Mouse (Mus musculus) hindbrain, embryonic 14.5 days (tissue): ENCODE measurements around the gene Hras. TPM values are rescaled to one million over a fixed set of nuclear protein-coding genes. Genes with fewer than 3 reads are reported as not detected.
A peak's percentile ranks its signal among the peaks of the same experiment; 100 is the strongest.

ENCODE experiments used
- ATAC-seq: fragments of 200-750 bp; cut with Nextera tagmentation; 2 replicates; pipeline ENCODE4 v1.8.0; 2017; ENCODE audit warnings: moderate number of reproducible peaks, mild to moderate bottlenecking, moderate TSS enrichment, moderate library complexity; ENCODE audit not compliant: low FRiP score
- DNase-seq: peaks from one replicate; pipeline ENCODE4 v3.0.0-alpha.2; 2015; ENCODE audit warnings: low spot score
- H3K27ac ChIP-seq: fragments of 300-500 bp; sonication (generic); 2 replicates; pipeline ENCODE4 v1.5.1; 2014; ENCODE audit warnings: mild to moderate bottlenecking, moderate library complexity
- H3K27me3 ChIP-seq: fragments of 300-500 bp; sonication (generic); 2 replicates; pipeline ENCODE4 v1.6.1; 2014; ENCODE audit warnings: mild to moderate bottlenecking, low read length, mixed read lengths; ENCODE audit not compliant: control insufficient read depth, insufficient read depth
- H3K36me3 ChIP-seq: fragments of 300-500 bp; sonication (generic); replicated peaks from 2 replicates; pipeline ENCODE4 v1.6.1; 2014; ENCODE audit not compliant: control insufficient read depth, insufficient read depth
- H3K4me1 ChIP-seq: fragments of 300-500 bp; sonication (generic); replicated peaks from 2 replicates; pipeline ENCODE4 v1.6.1; 2014; ENCODE audit warnings: antibody characterized with exemption, low read length, mixed read lengths; ENCODE audit not compliant: control insufficient read depth, insufficient read depth
- H3K4me2 ChIP-seq: fragments of 300-500 bp; sonication (generic); replicated peaks from 2 replicates; pipeline ENCODE4 v1.6.1; 2014; ENCODE audit warnings: mild to moderate bottlenecking, moderate library complexity
- H3K4me3 ChIP-seq: fragments of 300-500 bp; sonication (generic); replicated peaks from 2 replicates; pipeline ENCODE4 v1.5.1; 2014; ENCODE audit warnings: mild to moderate bottlenecking, low read length
- H3K9ac ChIP-seq: fragments of 300-500 bp; sonication (generic); 2 replicates; pipeline ENCODE4 v1.6.1; 2014
- H3K9me3 ChIP-seq: fragments of 300-500 bp; sonication (generic); 2 replicates; pipeline ENCODE4 v1.6.1; 2016; ENCODE audit warnings: low read length; ENCODE audit not compliant: control insufficient read depth
- WGBS: fragments of 180-500 bp; shearing (Covaris S2); extraction: QIAGEN DNeasy Blood & Tissue Kit; methylation state at CpG from one replicate; pipeline ENCODE4 v1.1.7; 2014; 5-methylcytosine and 5-hydroxymethylcytosine counted together
- polyA plus RNA-seq: library from polyadenylated mRNA; unstranded; fragments of >200 nt; fragmentation: Nextera tagmentation; extraction: Ambion mirVana; gene quantifications from 2 replicates; pipeline ENCODE4 v1.2.1, GENCODE M21; 2014

Gene Hras
- polyA plus RNA-seq, 1 experiment from 2014 or later: 168 TPM

DNA sequence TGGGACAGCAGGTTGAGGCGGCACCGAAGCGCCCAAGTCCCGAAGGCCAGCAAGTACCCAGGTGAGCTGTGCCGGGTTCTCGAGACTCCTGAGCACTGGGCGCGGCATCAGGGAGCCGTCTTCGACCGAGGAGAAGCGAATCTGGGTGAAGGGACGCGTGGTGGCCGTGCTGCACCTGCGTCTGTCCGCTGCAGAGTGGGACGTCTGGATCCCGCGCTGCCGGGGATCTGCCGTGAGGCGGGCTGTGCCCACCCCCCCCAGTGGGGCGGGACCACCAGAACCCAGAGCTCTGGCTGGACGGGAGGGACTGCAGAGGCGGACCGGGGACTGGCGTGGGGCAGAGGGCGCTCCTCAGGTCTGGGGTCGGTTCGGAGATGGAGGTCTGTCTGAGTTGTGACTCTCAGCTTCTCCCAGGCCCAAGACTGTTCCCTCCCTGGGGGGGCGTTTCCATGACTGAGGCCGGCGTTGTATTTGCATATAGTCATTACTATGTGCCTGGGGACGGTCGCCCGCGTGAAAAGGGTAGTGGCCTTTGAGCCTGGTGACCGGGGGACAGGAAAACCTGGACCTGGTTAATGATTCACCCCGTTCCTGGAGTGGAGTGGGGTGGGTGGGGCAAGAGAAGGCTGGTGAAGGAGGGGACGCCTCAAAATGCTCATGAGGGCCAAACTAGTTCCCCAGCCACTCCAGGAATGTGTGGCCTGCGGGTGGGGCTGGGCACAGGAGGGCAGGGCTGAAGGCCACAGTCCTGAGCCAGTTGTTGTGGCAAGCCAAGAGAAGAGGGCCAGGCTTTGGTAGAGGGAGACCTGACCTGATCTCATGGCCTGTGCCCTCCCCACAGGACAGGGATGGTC lies 22.3 kb upstream of the Hras start:
- Histone ChIP-seq H3K9ac (peak overlapping the region; percentile 66), H3K4me2 (peak overlapping the region; percentile 83), H3K9me3 (no peaks in the 10 kb centered on the region), H3K4me3 (peak overlapping the region; percentile 62), H3K4me1 (peaks cover 17% of the 10 kb centered on the region), H3K27me3 (no peaks in the 10 kb centered on the region), H3K36me3 (no peaks in the 10 kb centered on the region; the same call in 1 of the 2 replicates), H3K27ac (peak overlapping the region; percentile 49; the same call in 1 of the 2 replicates)
- ATAC-seq (peak; percentile 68), DNase-seq (no peak)
- 1% methylated on average over 41 of the region's 42 CpGs for WGBS

DNA sequence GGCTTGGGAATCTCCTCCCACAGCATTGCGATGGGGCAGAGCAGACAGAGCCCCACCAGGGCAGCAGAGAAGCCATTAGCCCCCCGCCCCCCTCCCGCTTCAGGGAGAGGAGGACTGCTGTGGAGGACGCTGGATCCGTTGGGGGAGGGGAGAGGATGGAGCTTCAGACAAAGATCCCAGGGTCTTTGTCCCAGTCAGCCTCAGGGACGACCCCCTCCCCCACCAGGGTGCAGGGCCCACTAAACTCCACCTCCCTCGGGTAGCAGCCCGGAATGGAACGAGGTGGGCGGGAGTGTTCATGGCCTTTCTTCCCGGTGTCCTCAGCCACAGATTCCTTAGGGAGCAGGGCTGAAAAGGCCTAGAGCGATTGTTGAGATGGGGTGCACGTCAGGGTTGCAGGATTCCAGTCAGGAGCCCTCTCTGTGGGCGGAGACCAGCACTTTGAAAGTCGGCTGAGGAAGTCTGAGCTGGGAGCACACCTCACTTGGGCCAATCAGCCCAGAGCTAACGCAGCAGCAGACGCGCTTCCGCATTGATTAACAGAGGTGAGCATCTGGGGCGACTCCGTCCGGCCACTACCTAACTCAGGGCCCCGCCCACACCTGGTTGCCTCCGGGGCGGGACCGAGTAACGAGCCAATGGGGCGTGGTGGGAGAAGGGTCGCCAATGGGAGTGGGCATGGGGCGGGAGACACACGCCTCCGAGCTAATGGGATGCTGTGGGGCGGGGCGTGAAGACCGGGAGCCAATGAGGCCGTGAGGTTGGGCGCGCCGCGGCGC lies 21.5 kb upstream of the Hras start, which contains the start of gene Rassf7:
TSS of gene Rassf7 (plus strand) at position 760 of the 779 bp plus-strand sequence.
- peak within 1 kb of the TSS; percentile 62 for H3K4me3 ChIP-seq
- WGBS: under 1% methylated on average over 41 of the region's 41 CpGs
- peak; percentile 86 for DNase-seq

DNA sequence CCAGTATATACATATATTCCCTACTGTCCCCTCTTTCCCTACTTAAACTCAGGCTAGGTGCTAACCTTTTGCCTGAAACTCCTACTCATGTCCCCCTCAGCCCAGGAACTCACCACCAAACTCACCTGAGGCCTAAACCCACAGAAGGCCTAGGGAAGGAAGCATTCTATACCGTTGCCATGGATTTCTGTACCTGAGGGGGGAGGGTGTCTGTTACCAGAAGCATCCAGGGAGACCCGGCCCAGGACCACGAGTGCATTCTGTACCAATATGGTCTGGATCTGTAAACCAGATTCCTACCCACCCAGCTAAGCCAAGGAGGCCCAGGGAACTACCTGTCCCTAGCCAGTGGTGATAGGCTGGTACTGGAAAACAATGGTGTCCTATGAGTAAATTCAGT lies 20.5 kb upstream of the Hras start:
- no peaks in the 10 kb centered on the region for H3K27me3 ChIP-seq
- no peak for DNase-seq
- peaks cover 14% of the 10 kb centered on the region for H3K4me1 ChIP-seq
- no peak overlapping the region for H3K27ac ChIP-seq
- no peak for ATAC-seq
- H3K9ac ChIP-seq: no peak overlapping the region; the same call in 1 of the 2 replicates
- H3K4me2 ChIP-seq: no peak overlapping the region; the same call in 1 of the 2 replicates
- H3K4me3 ChIP-seq: no peak overlapping the region
- H3K9me3 ChIP-seq: no peaks in the 10 kb centered on the region
- H3K36me3 ChIP-seq: no peaks in the 10 kb centered on the region; the same call in 1 of the 2 replicates
- 90% methylated on average over 3 of the region's 3 CpGs for WGBS

More for the DNA sequence above, 21.5 kb upstream of the Hras start, which contains the start of gene Rassf7:
- peaks cover 14% of the 10 kb centered on the region for H3K4me1 ChIP-seq
- H3K27ac ChIP-seq: peak within 1 kb of the TSS; percentile 76
- ATAC-seq: peak; percentile 96
- H3K36me3 ChIP-seq: no peaks in the 10 kb centered on the region; the same call in 1 of the 2 replicates
- H3K9me3 ChIP-seq: no peaks in the 10 kb centered on the region
- H3K9ac ChIP-seq: peak within 1 kb of the TSS; percentile 66
- H3K4me2 ChIP-seq: peak within 1 kb of the TSS; percentile 83
- H3K27me3 ChIP-seq: no peaks in the 10 kb centered on the region

DNA sequence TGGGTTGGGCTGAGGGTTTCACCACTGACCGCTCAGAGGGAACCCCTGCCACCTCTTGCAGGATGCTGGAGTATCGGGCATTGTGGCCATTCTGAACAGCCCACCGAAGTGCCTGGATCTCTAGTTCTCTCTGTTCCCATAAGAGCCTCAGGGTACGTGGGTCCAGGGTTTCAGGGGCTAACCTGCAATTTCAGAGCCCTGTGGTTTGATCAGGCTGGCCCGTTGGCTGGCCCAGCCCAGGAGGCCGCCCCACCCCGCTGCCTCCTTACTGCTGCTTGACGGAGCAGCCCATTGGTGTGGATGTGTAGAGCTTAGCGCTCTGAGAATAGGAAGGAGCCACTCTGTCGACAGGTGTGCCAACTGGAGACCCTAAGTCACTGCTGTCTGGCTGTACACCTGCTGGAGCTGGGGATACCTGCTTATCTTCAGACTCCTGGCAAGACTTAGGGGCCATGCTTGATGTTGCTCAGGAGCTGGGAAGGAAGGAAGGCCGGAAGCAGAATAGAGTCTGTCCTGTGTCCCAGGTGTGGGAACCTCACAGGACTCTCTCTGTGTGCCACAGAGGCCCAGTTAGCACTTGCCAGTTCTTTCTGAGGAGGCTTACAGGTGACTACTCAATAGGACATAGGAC lies 19.9 kb upstream of the Hras start, which contains the start of gene Lmntd2:
TSS of gene Lmntd2 (minus strand) at position 476 of the 631 bp plus-strand sequence.
- Histone ChIP-seq H3K4me3 (peak within 1 kb of the TSS; percentile 62), H3K9me3 (no peaks in the 10 kb centered on the region), H3K9ac (peak within 1 kb of the TSS; percentile 50), H3K4me2 (peak within 1 kb of the TSS; percentile 83), H3K4me1 (peaks cover 14% of the 10 kb centered on the region), H3K36me3 (no peaks in the 10 kb centered on the region; the same call in 1 of the 2 replicates), H3K27me3 (no peaks in the 10 kb centered on the region), H3K27ac (peak within 1 kb of the TSS; percentile 76)
- ATAC-seq (no peak), DNase-seq (no peak)
- WGBS: 92% methylated on average over 11 of the region's 11 CpGs

GRCm38 (mm10) chr7:141213133-141213532 lies 19.3 kb upstream of the Hras start:
- Histone ChIP-seq H3K4me1 (peaks cover 14% of the 10 kb centered on the region), H3K27ac (no peak overlapping the region), H3K36me3 (no peaks in the 10 kb centered on the region; the same call in 1 of the 2 replicates), H3K4me3 (no peak overlapping the region), H3K27me3 (no peaks in the 10 kb centered on the region), H3K9me3 (no peaks in the 10 kb centered on the region), H3K4me2 (no peak overlapping the region), H3K9ac (no peak overlapping the region)
- ATAC-seq: no peak
- no peak for DNase-seq
- 84% methylated on average over 3 of the region's 3 CpGs for WGBS

DNA sequence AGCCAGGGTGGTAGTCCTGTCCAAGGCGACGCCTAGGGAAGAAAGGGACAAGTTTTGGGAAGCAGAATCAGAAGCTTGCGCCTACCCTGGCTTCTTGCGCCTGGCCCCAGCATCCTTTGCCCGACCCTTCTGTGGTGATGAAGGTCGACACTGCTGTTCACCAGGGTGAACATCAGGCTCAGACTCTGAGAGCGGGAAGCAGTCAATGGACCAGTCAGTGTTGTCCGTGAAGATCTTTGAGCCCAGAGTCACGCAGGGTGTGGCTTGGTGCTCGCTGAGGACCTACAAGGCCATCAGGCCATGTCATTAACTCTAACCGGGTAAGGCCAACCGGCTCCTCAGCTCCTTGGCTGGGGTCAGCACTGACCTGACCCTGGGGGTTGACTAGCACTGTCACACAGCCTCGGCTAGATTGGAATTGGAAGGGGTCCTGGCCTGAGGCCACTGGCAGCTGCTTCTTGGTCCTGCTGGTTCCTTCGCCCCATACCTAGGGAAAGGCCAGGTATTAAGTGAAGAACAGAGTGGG lies 16.9 kb upstream of the Hras start:
- Histone ChIP-seq H3K4me3 (no peak overlapping the region), H3K36me3 (no peaks in the 10 kb centered on the region), H3K9me3 (no peaks in the 10 kb centered on the region), H3K4me1 (peaks cover 5% of the 10 kb centered on the region; the same call in 1 of the 2 replicates), H3K27me3 (no peaks in the 10 kb centered on the region), H3K27ac (no peak overlapping the region), H3K4me2 (no peak overlapping the region), H3K9ac (no peak overlapping the region)
- DNase-seq (no peak), ATAC-seq (no peak)
- WGBS: 91% methylated on average over 14 of the region's 14 CpGs

- Histone ChIP-seq H3K27me3 (no peaks in the 10 kb centered on the region), H3K4me2 (no peak overlapping the region), H3K9me3 (no peaks in the 10 kb centered on the region), H3K4me3 (no peak overlapping the region), H3K27ac (no peak overlapping the region), H3K9ac (no peak overlapping the region), H3K4me1 (peaks cover 4% of the 10 kb centered on the region; the same call in 1 of the 2 replicates), H3K36me3 (no peaks in the 10 kb centered on the region)
- DNase-seq (no peak), ATAC-seq (no peak)
- 88% methylated on average over 12 of the region's 12 CpGs for WGBS
Observed at GRCm38 (mm10) chr7:141210137-141210536, 16.3 kb upstream of the Hras start.

DNA sequence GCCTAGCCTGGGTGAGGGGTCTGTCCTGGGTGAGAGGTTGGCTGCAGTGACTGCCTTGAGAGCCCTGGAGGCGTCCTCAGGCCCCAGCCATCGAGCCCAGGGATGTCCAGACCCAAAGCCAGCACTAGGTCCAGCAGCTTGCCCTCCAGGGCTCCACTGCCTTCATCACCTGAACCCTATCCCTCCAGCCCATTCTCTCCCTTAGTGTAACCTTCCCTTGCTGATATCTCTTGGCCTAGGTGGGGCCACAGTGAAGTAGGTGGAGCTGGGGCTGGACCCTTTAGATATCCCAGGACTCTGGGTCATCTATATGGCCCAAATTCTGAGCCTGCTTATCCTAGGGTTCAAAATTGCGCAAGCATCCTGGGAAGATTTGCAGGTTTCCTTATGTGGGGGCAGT lies 15.7 kb upstream of the Hras start:
- Histone ChIP-seq H3K27ac (no peak overlapping the region), H3K27me3 (no peaks in the 10 kb centered on the region), H3K4me2 (no peak overlapping the region), H3K36me3 (no peaks in the 10 kb centered on the region), H3K4me1 (no peaks in the 10 kb centered on the region), H3K9me3 (no peaks in the 10 kb centered on the region), H3K9ac (no peak overlapping the region), H3K4me3 (no peak overlapping the region)
- WGBS: 75% methylated on average over 3 of the region's 3 CpGs
- no peak for DNase-seq
- no peak for ATAC-seq
